Mouse (Mus musculus) liver, embryonic 15.5 days (tissue): Measurements from ENCODE around the gene Odc1. TPM values are rescaled to one million over a fixed set of nuclear protein-coding genes. Genes with fewer than 3 reads are reported as not detected.

Source experiments
- ATAC-seq: fragments of 200-750 bp; cut with Nextera tagmentation; 2 replicates; pipeline ENCODE4 v1.8.0; 2017; ENCODE audit warnings: moderate number of reproducible peaks, mild to moderate bottlenecking, moderate library complexity; ENCODE audit not compliant: insufficient read depth
- H3K27ac ChIP-seq: fragments of 300-500 bp; sonication (generic); replicated peaks from 2 replicates; pipeline ENCODE4 v1.5.1; 2015; ENCODE audit warnings: mild to moderate bottlenecking, inconsistent platforms
- H3K27me3 ChIP-seq: fragments of 300-500 bp; sonication (generic); 2 replicates; pipeline ENCODE4 v1.6.1; 2015; ENCODE audit warnings: mild to moderate bottlenecking, inconsistent platforms
- H3K36me3 ChIP-seq: fragments of 300-500 bp; sonication (generic); replicated peaks from 2 replicates; pipeline ENCODE4 v1.6.1; 2015; ENCODE audit warnings: moderate library complexity, mild to moderate bottlenecking, inconsistent platforms
- H3K4me1 ChIP-seq: fragments of 300-500 bp; sonication (generic); replicated peaks from 2 replicates; pipeline ENCODE4 v1.6.1; 2015; ENCODE audit warnings: inconsistent platforms
- H3K4me2 ChIP-seq: fragments of 300-500 bp; sonication (generic); 2 replicates; pipeline ENCODE4 v1.6.1; 2015; ENCODE audit warnings: moderate library complexity, mild to moderate bottlenecking, inconsistent platforms
- H3K4me3 ChIP-seq: fragments of 300-500 bp; sonication (generic); replicated peaks from 2 replicates; pipeline ENCODE4 v1.5.1; 2015; ENCODE audit warnings: mild to moderate bottlenecking, inconsistent platforms
- H3K9ac ChIP-seq: fragments of 300-500 bp; sonication (generic); 2 replicates; pipeline ENCODE4 v1.6.1; 2015; ENCODE audit warnings: moderate library complexity, mild to moderate bottlenecking, inconsistent platforms
- H3K9me3 ChIP-seq: fragments of 300-500 bp; sonication (generic); replicated peaks from 2 replicates; pipeline ENCODE4 v1.6.1; 2016; ENCODE audit warnings: inconsistent platforms
- WGBS: fragments of 180-500 bp; shearing (Covaris S2); methylation state at CpG from one replicate; pipeline ENCODE4 v1.1.7; 2015; ENCODE audit warnings: mixed read lengths; ENCODE audit not compliant: insufficient replicate concordance; 5-methylcytosine and 5-hydroxymethylcytosine counted together
- polyA plus RNA-seq: library from polyadenylated mRNA; unstranded; fragments of >200 nt; fragmentation: Nextera tagmentation; extraction: Ambion mirVana; gene quantifications from 2 replicates; pipeline ENCODE4 v1.2.1, GENCODE M21; 2015

Odc1 gene
- polyA plus RNA-seq, 1 experiment from 2014 or later: 404 TPM

DNA sequence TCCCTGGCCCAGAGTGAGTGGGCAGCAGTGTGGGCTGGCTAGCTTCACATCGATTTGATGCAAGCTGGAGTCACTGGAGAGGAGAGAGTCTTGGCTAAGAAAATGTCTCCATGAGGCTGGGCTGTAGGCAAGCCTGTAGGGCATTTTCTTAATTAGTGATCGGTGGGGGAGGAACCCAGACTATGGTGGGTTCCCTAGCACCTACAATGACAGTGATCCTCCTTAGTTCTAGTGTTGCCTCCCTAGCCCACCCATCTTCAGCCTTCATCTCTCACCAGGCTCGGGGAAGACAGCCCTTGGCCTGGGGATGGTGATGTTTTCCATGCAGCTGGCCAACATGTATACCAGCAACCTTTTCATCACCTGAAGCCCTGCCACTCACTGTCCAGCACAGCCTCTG lies 43.8 kb downstream of the Odc1 start:
- no peaks in the 10 kb centered on the region for H3K9me3 ChIP-seq
- no peak overlapping the region for H3K4me3 ChIP-seq
- no peaks in the 10 kb centered on the region for H3K4me1 ChIP-seq
- ATAC-seq: no peak
- H3K36me3 ChIP-seq: no peaks in the 10 kb centered on the region
- no peak overlapping the region for H3K27ac ChIP-seq
- H3K27me3 ChIP-seq: no peaks in the 10 kb centered on the region
- 55% methylated on average over 3 of the region's 3 CpGs for WGBS
- no peak overlapping the region for H3K4me2 ChIP-seq
- H3K9ac ChIP-seq: no peak overlapping the region

GRCm38 (mm10) chr12:17588906-17589612 lies 44.5 kb downstream of the Odc1 start:
- Histone ChIP-seq H3K27me3 (no peaks in the 10 kb centered on the region), H3K9me3 (no peaks in the 10 kb centered on the region), H3K4me3 (no peak overlapping the region), H3K36me3 (no peaks in the 10 kb centered on the region), H3K27ac (no peak overlapping the region), H3K4me2 (no peak overlapping the region), H3K9ac (no peak overlapping the region), H3K4me1 (no peaks in the 10 kb centered on the region)
- ATAC-seq: no peak
- 68% methylated on average over 7 of the region's 7 CpGs for WGBS

DNA sequence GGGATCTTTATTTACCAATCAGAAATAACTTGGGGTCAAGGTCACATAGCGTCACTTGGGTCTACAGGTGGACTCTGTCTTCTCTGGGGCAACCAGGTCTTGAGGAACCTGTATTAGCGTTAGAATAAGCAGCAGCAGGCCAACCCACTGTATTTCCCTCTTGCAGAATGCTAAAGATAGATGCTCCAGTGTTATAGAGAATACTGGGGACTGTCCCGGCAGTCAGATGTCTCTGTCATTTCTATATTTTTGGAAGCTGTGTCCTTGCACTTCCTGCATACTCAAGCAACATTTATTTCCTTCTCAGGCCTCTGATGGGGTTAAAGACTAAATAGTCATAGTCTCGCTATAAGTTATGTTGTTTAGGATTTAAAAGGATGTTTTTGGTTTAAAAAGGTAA lies 46.7 kb downstream of the Odc1 start:
- H3K27me3 ChIP-seq: no peaks in the 10 kb centered on the region
- WGBS: 52% methylated on average over 4 of the region's 4 CpGs
- ATAC-seq: no peak

GRCm38 (mm10) chr12:17593956-17594355 lies 49.4 kb downstream of the Odc1 start:
- Histone ChIP-seq H3K4me3 (no peak overlapping the region), H3K4me1 (no peaks in the 10 kb centered on the region), H3K9me3 (no peaks in the 10 kb centered on the region), H3K27ac (no peak overlapping the region), H3K27me3 (no peaks in the 10 kb centered on the region), H3K9ac (no peak overlapping the region), H3K4me2 (no peak overlapping the region), H3K36me3 (no peaks in the 10 kb centered on the region)
- 57% methylated on average over 2 of the region's 2 CpGs for WGBS
- ATAC-seq: no peak

More for the DNA sequence above, 46.7 kb downstream of the Odc1 start:
- H3K36me3 ChIP-seq: no peaks in the 10 kb centered on the region
- H3K27ac ChIP-seq: no peak overlapping the region
- H3K9me3 ChIP-seq: no peaks in the 10 kb centered on the region
- H3K4me2 ChIP-seq: no peak overlapping the region
- H3K4me3 ChIP-seq: no peak overlapping the region
- no peak overlapping the region for H3K9ac ChIP-seq
- H3K4me1 ChIP-seq: no peaks in the 10 kb centered on the region

- ATAC-seq: no peak
- H3K27me3 ChIP-seq: no peaks in the 10 kb centered on the region
- H3K4me3 ChIP-seq: no peak overlapping the region
- H3K4me1 ChIP-seq: no peaks in the 10 kb centered on the region
- H3K4me2 ChIP-seq: no peak overlapping the region
- no peak overlapping the region for H3K27ac ChIP-seq
- H3K36me3 ChIP-seq: no peaks in the 10 kb centered on the region
- 54% methylated on average over 4 of the region's 4 CpGs for WGBS
- H3K9me3 ChIP-seq: no peaks in the 10 kb centered on the region
- H3K9ac ChIP-seq: no peak overlapping the region
Observed at GRCm38 (mm10) chr12:17594701-17595100, 50.1 kb downstream of the Odc1 start.

DNA sequence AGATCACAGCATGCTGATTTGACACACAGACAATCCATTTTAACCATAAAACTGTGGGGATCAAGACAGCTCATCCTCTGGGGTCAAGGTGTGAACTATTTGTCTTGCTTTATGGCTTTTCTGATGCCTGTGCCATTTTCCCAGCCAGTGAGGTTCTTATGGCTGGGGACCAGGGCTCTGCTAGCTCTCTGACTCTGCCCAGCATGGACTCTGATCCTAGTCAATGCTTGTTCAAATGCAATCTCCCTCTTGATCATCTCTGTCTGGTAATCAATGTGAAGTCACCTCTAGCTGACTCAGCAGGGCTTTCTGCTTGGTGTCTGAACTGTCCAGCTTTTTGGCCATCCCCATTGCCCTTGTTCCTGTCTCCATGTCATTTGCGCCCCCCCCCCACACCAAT lies 50.6 kb downstream of the Odc1 start:
- no peak overlapping the region for H3K27ac ChIP-seq
- no peaks in the 10 kb centered on the region for H3K36me3 ChIP-seq
- H3K4me3 ChIP-seq: no peak overlapping the region
- no peaks in the 10 kb centered on the region for H3K4me1 ChIP-seq
- no peak overlapping the region for H3K9ac ChIP-seq
- H3K27me3 ChIP-seq: no peaks in the 10 kb centered on the region
- no peak for ATAC-seq
- no peak overlapping the region for H3K4me2 ChIP-seq
- WGBS: 71% methylated on average over 1 of the region's 1 CpGs
- H3K9me3 ChIP-seq: no peaks in the 10 kb centered on the region

Other genes starting within 250 kb of the Odc1 start
- gene Atp6v1c2, start 215.4 kb upstream of the Odc1 start, polyA plus RNA-seq: 0.09 TPM in 1 of 2 replicates, not detected in the other
- 8.8 and 9.9 TPM in 2 replicates for gene Nol10, start 196.3 kb upstream of the Odc1 start, polyA plus RNA-seq
- gene Hpcal1, start 146.1 kb downstream of the Odc1 start, polyA plus RNA-seq: 20.3 and 22.2 TPM in 2 replicates